Mouse (Mus musculus): ENCODE results near the gene Cox15. TPM values are rescaled to one million over a fixed set of nuclear protein-coding genes. Genes with fewer than 3 reads are reported as not detected.

Gene Cox15
- polyA plus RNA-seq, 1 experiment from 2014 or later, result 9.3 TPM

GRCm38 (mm10) chr19:43753226-43753835 lies 531 bp upstream of the Cox15 start:
- 2% methylated on average over 23 of the region's 24 CpGs for WGBS
- peak overlapping the region; percentile 94 for H3K27ac ChIP-seq (replicated peaks; ENCODE audit: low read depth, low read length)
- H3K36me3 ChIP-seq (ENCODE audit: control insufficient read depth, insufficient read depth, low read length), result peaks cover 2% of the 10 kb centered on the region; the same call in 1 of the 2 replicates
- no peaks in the 10 kb centered on the region for H3K4me1 ChIP-seq (ENCODE audit: control insufficient read depth, insufficient read depth, low read length)
- peak overlapping the region; percentile 86 for H3K9ac ChIP-seq (ENCODE audit: low read length)
- DNase-seq (ENCODE audit: low spot score) (peak; percentile 89), ATAC-seq (ENCODE audit: insufficient number of reproducible peaks, low FRiP score, low TSS enrichment, low read depth) (peak; percentile 83)
- H3K4me3 ChIP-seq (ENCODE audit: low read depth, low read length), result peak overlapping the region; percentile 71
- H3K27me3 ChIP-seq (ENCODE audit: control insufficient read depth, insufficient read depth, low read length), result no peaks in the 10 kb centered on the region
- no peaks in the 10 kb centered on the region for H3K9me3 ChIP-seq (ENCODE audit: control insufficient read depth, low read length)
- H3K4me2 ChIP-seq (ENCODE audit: low read depth, severe bottlenecking), result peak overlapping the region; percentile 54

DNA sequence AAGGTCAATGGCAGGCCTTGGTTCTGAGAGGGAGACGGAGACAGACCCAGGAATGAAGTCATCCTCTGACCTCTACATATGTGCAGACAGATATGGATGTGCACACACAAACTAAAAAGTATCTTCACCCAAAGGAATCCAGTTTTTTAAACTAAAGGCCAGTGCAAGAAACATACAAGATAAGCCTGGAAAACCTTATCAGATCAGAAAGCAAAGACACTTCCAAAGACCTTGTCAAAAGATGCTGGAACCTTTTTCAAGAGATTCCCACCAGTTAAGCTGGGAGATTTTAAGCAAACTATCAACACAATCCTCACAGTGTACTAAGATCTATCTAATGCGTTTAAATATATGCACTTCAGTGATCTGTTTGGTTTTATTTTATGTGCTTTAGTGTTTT lies 2.8 kb downstream of the Cox15 start:
- 94% methylated on average over 2 of the region's 2 CpGs for WGBS
- peaks cover 11% of the 10 kb centered on the region; the same call in 1 of the 2 replicates for H3K36me3 ChIP-seq (ENCODE audit: control insufficient read depth, insufficient read depth, low read length)
- no peak for ATAC-seq (ENCODE audit: insufficient number of reproducible peaks, low FRiP score, low TSS enrichment, low read depth)
- H3K4me2 ChIP-seq (ENCODE audit: low read depth, severe bottlenecking), result no peak overlapping the region
- H3K4me1 ChIP-seq (ENCODE audit: control insufficient read depth, insufficient read depth, low read length), result no peaks in the 10 kb centered on the region
- H3K27me3 ChIP-seq (ENCODE audit: control insufficient read depth, insufficient read depth, low read length), result no peaks in the 10 kb centered on the region
- H3K9me3 ChIP-seq (ENCODE audit: control insufficient read depth, low read length), result no peaks in the 10 kb centered on the region
- no peak overlapping the region for H3K4me3 ChIP-seq (ENCODE audit: low read depth, low read length)
- no peak overlapping the region for H3K9ac ChIP-seq (ENCODE audit: low read length)
- no peak overlapping the region for H3K27ac ChIP-seq (replicated peaks; ENCODE audit: low read depth, low read length)
- no peak for DNase-seq (ENCODE audit: low spot score)

DNA sequence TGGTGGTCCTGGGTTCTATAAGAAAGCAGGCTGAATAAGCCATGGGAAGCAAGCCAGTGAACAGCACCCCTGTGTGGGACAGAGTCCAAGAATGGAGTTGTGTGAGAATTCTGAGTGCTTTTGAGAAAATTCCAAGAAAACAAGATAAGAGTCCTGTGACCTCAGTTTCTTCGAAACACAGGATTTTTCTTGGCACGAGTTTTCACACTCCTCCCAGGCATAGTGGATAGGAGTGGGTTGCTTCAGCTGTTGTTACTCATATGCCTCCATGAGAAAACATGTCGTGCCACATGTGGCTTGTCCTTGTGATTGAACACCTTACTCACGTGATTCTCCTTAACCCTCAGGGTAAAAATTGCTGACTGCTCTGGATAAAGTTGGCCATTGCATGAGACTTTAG lies 4.9 kb downstream of the Cox15 start:
- H3K4me1 ChIP-seq (ENCODE audit: control insufficient read depth, insufficient read depth, low read length), result no peaks in the 10 kb centered on the region
- H3K36me3 ChIP-seq (ENCODE audit: control insufficient read depth, insufficient read depth, low read length), result peaks cover 15% of the 10 kb centered on the region; the same call in 1 of the 2 replicates
- DNase-seq (ENCODE audit: low spot score) (no peak), ATAC-seq (ENCODE audit: insufficient number of reproducible peaks, low FRiP score, low TSS enrichment, low read depth) (no peak)
- no peak overlapping the region for H3K9ac ChIP-seq (ENCODE audit: low read length)
- H3K27ac ChIP-seq (replicated peaks; ENCODE audit: low read depth, low read length), result no peak overlapping the region
- no peaks in the 10 kb centered on the region for H3K27me3 ChIP-seq (ENCODE audit: control insufficient read depth, insufficient read depth, low read length)
- H3K9me3 ChIP-seq (ENCODE audit: control insufficient read depth, low read length), result no peaks in the 10 kb centered on the region
- no peak overlapping the region for H3K4me2 ChIP-seq (ENCODE audit: low read depth, severe bottlenecking)
- 96% methylated on average over 4 of the region's 4 CpGs for whole genome bisulfite sequencing
- H3K4me3 ChIP-seq (ENCODE audit: low read depth, low read length), result no peak overlapping the region

DNA sequence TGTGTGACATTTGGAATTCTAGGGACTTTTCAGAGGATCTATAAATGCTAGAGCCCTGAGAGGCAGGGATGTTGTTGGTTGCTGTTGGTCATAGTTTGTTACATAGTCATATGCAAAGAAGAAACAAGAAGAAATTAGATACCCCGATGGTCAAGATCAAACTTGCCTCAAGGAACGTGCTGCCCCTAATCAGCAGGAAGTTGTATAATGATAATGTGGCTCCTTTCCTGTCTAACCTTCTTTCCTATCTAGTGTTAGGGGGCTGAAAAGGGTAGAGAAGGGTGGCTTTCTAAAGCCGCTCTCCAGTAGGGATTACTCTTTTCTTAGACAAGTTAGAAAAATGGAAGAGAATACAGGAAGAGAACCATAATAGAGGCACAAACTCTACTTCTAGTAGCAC lies 7.1 kb downstream of the Cox15 start:
- no peak for ATAC-seq (ENCODE audit: insufficient number of reproducible peaks, low FRiP score, low TSS enrichment, low read depth)
- no peak overlapping the region for H3K4me2 ChIP-seq (ENCODE audit: low read depth, severe bottlenecking)
- no peak for DNase-seq (ENCODE audit: low spot score)
- H3K9me3 ChIP-seq (ENCODE audit: control insufficient read depth, low read length), result no peaks in the 10 kb centered on the region
- H3K4me3 ChIP-seq (ENCODE audit: low read depth, low read length), result no peak overlapping the region
- 93% methylated on average over 3 of the region's 3 CpGs for WGBS
- H3K27me3 ChIP-seq (ENCODE audit: control insufficient read depth, insufficient read depth, low read length), result no peaks in the 10 kb centered on the region
- H3K27ac ChIP-seq (replicated peaks; ENCODE audit: low read depth, low read length), result no peak overlapping the region
- H3K36me3 ChIP-seq (ENCODE audit: control insufficient read depth, insufficient read depth, low read length), result peaks cover 19% of the 10 kb centered on the region; the same call in 1 of the 2 replicates
- no peak overlapping the region for H3K9ac ChIP-seq (ENCODE audit: low read length)
- H3K4me1 ChIP-seq (ENCODE audit: control insufficient read depth, insufficient read depth, low read length), result no peaks in the 10 kb centered on the region

GRCm38 (mm10) chr19:43743401-43743800 lies 9.4 kb downstream of the Cox15 start:
- peaks cover 26% of the 10 kb centered on the region for H3K36me3 ChIP-seq (ENCODE audit: control insufficient read depth, insufficient read depth, low read length)
- no peaks in the 10 kb centered on the region for H3K4me1 ChIP-seq (ENCODE audit: control insufficient read depth, insufficient read depth, low read length)
- H3K9ac ChIP-seq (ENCODE audit: low read length), result no peak overlapping the region
- no peaks in the 10 kb centered on the region for H3K9me3 ChIP-seq (ENCODE audit: control insufficient read depth, low read length)
- ATAC-seq (ENCODE audit: insufficient number of reproducible peaks, low FRiP score, low TSS enrichment, low read depth), result no peak
- H3K27ac ChIP-seq (replicated peaks; ENCODE audit: low read depth, low read length), result no peak overlapping the region
- no peaks in the 10 kb centered on the region for H3K27me3 ChIP-seq (ENCODE audit: control insufficient read depth, insufficient read depth, low read length)
- DNase-seq (ENCODE audit: low spot score), result no peak
- no peak overlapping the region for H3K4me2 ChIP-seq (ENCODE audit: low read depth, severe bottlenecking)
- WGBS, result 96% methylated on average over 7 of the region's 7 CpGs
- no peak overlapping the region for H3K4me3 ChIP-seq (ENCODE audit: low read depth, low read length)

GRCm38 (mm10) chr19:43738409-43738808 lies 14.4 kb downstream of the Cox15 start:
- H3K27ac ChIP-seq (replicated peaks; ENCODE audit: low read depth, low read length), result no peak overlapping the region
- DNase-seq (ENCODE audit: low spot score) (no peak), ATAC-seq (ENCODE audit: insufficient number of reproducible peaks, low FRiP score, low TSS enrichment, low read depth) (no peak)
- H3K4me3 ChIP-seq (ENCODE audit: low read depth, low read length), result no peak overlapping the region
- no peaks in the 10 kb centered on the region for H3K27me3 ChIP-seq (ENCODE audit: control insufficient read depth, insufficient read depth, low read length)
- no peak overlapping the region for H3K4me2 ChIP-seq (ENCODE audit: low read depth, severe bottlenecking)
- H3K36me3 ChIP-seq (ENCODE audit: control insufficient read depth, insufficient read depth, low read length), result peaks cover 24% of the 10 kb centered on the region
- H3K9me3 ChIP-seq (ENCODE audit: control insufficient read depth, low read length), result no peaks in the 10 kb centered on the region
- WGBS, result 93% methylated on average over 10 of the region's 10 CpGs
- H3K4me1 ChIP-seq (ENCODE audit: control insufficient read depth, insufficient read depth, low read length), result no peaks in the 10 kb centered on the region
- H3K9ac ChIP-seq (ENCODE audit: low read length), result no peak overlapping the region

- H3K9ac ChIP-seq (ENCODE audit: low read length), result no peak overlapping the region
- peaks cover 7% of the 10 kb centered on the region; the same call in 1 of the 2 replicates for H3K36me3 ChIP-seq (ENCODE audit: control insufficient read depth, insufficient read depth, low read length)
- H3K4me2 ChIP-seq (ENCODE audit: low read depth, severe bottlenecking), result no peak overlapping the region
- no peak overlapping the region for H3K4me3 ChIP-seq (ENCODE audit: low read depth, low read length)
- DNase-seq (ENCODE audit: low spot score) (no peak), ATAC-seq (ENCODE audit: insufficient number of reproducible peaks, low FRiP score, low TSS enrichment, low read depth) (no peak)
- no peaks in the 10 kb centered on the region for H3K27me3 ChIP-seq (ENCODE audit: control insufficient read depth, insufficient read depth, low read length)
- 54% methylated on average over 7 of the region's 7 CpGs for WGBS
- no peaks in the 10 kb centered on the region for H3K4me1 ChIP-seq (ENCODE audit: control insufficient read depth, insufficient read depth, low read length)
- no peaks in the 10 kb centered on the region for H3K9me3 ChIP-seq (ENCODE audit: control insufficient read depth, low read length)
- no peak overlapping the region for H3K27ac ChIP-seq (replicated peaks; ENCODE audit: low read depth, low read length)
Measured at GRCm38 (mm10) chr19:43731157-43731556, 21.6 kb downstream of the Cox15 start.

DNA sequence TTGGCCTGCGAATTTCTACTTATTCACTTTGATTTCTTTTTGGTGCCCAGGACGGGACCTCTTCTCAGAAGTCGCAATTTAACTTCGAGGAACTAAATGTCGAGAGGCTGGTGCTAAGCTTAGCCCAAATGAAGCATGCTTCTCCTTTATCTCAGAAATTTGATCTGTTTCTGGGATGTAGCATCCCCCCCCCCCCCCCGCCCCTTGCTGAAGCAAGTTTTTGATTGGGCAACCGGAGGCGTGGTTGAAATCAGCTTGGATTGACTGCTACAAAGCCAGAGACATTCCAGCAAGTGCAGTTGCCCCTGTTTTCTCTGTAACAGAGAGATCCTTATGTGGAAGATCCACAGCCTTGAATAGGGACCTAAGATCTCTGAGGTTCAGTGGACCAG lies 22.8 kb downstream of the Cox15 start:
- no peak overlapping the region for H3K4me3 ChIP-seq (ENCODE audit: low read depth, low read length)
- ATAC-seq (ENCODE audit: insufficient number of reproducible peaks, low FRiP score, low TSS enrichment, low read depth), result no peak
- H3K9me3 ChIP-seq (ENCODE audit: control insufficient read depth, low read length), result no peaks in the 10 kb centered on the region
- peaks cover 7% of the 10 kb centered on the region; the same call in 1 of the 2 replicates for H3K36me3 ChIP-seq (ENCODE audit: control insufficient read depth, insufficient read depth, low read length)
- 0 out of 2 replicates have a peak overlapping the region, but pooled peaks have one; percentile 42 for H3K27ac ChIP-seq (replicated peaks; ENCODE audit: low read depth, low read length)
- DNase-seq (ENCODE audit: low spot score), result peak; percentile 28
- H3K4me1 ChIP-seq (ENCODE audit: control insufficient read depth, insufficient read depth, low read length), result no peaks in the 10 kb centered on the region
- 35% methylated on average over 7 of the region's 8 CpGs for WGBS
- no peaks in the 10 kb centered on the region for H3K27me3 ChIP-seq (ENCODE audit: control insufficient read depth, insufficient read depth, low read length)
- peak overlapping the region; percentile 32; the same call in 1 of the 2 replicates for H3K4me2 ChIP-seq (ENCODE audit: low read depth, severe bottlenecking)
- H3K9ac ChIP-seq (ENCODE audit: low read length), result peak overlapping the region; percentile 8; the same call in 1 of the 2 replicates

Data from limb, embryonic 11.5 days (tissue).